ENCODE assay signal across 8 mouse cellular contexts in the genomic region with DNA sequence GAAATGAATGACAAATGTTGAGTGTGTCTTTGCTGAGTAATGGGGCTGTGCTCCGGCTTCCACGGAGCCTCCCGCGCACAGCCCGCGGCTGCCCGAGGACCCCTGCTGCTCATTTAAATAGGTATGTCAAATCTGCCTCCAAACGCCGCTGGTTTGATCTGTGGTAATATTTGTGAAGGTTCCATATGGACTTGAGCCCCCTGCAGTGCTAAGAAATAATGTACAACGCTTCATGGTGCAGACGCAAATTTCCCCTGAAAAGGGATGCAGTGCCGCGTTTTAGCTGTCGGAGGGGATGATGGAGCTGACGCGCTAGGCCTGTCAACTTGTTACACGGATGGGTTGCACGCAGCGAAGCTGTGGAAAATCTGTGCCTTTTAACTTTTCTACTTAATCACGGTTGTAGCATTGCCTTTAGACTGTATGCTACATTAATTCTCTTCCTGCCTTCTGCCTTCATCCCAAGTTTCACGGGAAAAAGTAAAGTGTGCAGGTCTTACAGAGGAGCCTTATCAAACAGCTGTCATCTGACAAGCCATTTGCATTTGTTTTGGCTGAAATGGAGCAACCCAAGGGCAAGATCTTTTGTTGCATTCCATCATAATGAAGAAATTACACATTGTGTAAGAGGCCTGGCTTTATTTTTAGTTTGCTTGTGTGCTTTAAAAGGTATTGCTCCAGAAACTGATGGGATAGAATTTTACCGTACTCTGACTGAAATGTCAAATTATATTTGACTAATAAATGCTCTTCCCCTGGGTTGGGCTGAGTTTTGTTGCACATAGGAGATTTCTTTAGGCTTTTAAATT. TPM values are rescaled to one million over a fixed set of nuclear protein-coding genes. Genes with fewer than 3 reads are reported as not detected.
A peak's percentile ranks its signal among the peaks of the same experiment; 100 is the strongest.
DNase-seq lines count a peak whose midpoint lies in the region; ATAC-seq and TF ChIP-seq lines count a peak whose summit lies in the region.
"Had no signal": no experiment of that assay in that cellular context is flagged by ENCODE, and none has a peak within 500 bp of the region (broad histone marks: within the 10 kb centered on the region; RNA-seq: fewer than 3 reads in every experiment).

No protein-coding gene starts in this region.

- H3K4me1 ChIP-seq in kidney, postnatal 0 days (replicated peaks; ENCODE audit: insufficient read depth, low read length) = peaks cover 12% of the 10 kb centered on the region; the same call in 1 of the 2 replicates
- H3K4me1 ChIP-seq in hindbrain, embryonic 12.5 days = peaks cover 26% of the 10 kb centered on the region
- H3K4me1 ChIP-seq in neural tube, embryonic 14.5 days (ENCODE audit: control insufficient read depth, insufficient read depth, low read length) = peaks cover 12% of the 10 kb centered on the region

- no peak for ATAC-seq in kidney, postnatal 0 days (replicated peaks; ENCODE audit: low FRiP score, low read depth)
- peak; percentile 84 for ATAC-seq in hindbrain, embryonic 12.5 days (ENCODE audit: low FRiP score)
- ATAC-seq in neural tube, embryonic 14.5 days (ENCODE audit: low read depth) = peak; percentile 61; the same call in 1 of the 2 replicates
- ATAC-seq: Patski had no signal

- H3K36me3 ChIP-seq in kidney, postnatal 0 days (ENCODE audit: insufficient read depth, low read length) = 0 out of 2 replicates have a peak, but pooled peaks cover 7% of the 10 kb centered on the region
- H3K36me3 ChIP-seq in hindbrain, embryonic 12.5 days = no peaks in the 10 kb centered on the region
- H3K36me3 ChIP-seq in neural tube, embryonic 14.5 days (ENCODE audit: control insufficient read depth, insufficient read depth, low read length) = no peaks in the 10 kb centered on the region

- 39% methylated on average over 22 of the region's 22 CpGs for WGBS in kidney, postnatal 0 days
- WGBS in hindbrain, embryonic 12.5 days = 28% methylated on average over 22 of the region's 22 CpGs
- WGBS in neural tube, embryonic 14.5 days = 21% methylated on average over 22 of the region's 22 CpGs

- no peak for TF ChIP-seq CTCF in kidney, postnatal 0 days (IDR thresholded peaks at IDR 0.05; ENCODE audit: low read depth)

- peak; percentile 25 for DNase-seq in kidney, postnatal 0 days (ENCODE audit: low spot score)
- DNase-seq in kidney, adult 11 months = no peak
- DNase-seq in embryo, embryonic 10.5 days (ENCODE audit: low spot score) = peak; percentile 36
- no peak for DNase-seq in thymus, postnatal 25 days
- no peak for DNase-seq in heart, postnatal 36 days

- H3K9ac ChIP-seq in kidney, postnatal 0 days (ENCODE audit: low read depth, low read length) = no peak overlapping the region
- H3K9ac ChIP-seq in hindbrain, embryonic 12.5 days = no peak overlapping the region
- no peak overlapping the region for H3K9ac ChIP-seq in neural tube, embryonic 14.5 days (replicated peaks; ENCODE audit: low read depth, low read length)

- H3K4me2 ChIP-seq in kidney, postnatal 0 days (ENCODE audit: low read length) = no peak overlapping the region
- H3K4me2 ChIP-seq in hindbrain, embryonic 12.5 days (replicated peaks) = peak overlapping the region; percentile 34
- no peak overlapping the region; the same call in 1 of the 2 replicates for H3K4me2 ChIP-seq in neural tube, embryonic 14.5 days (ENCODE audit: low read depth, low read length)

- intact Hi-C loops in heart, postnatal 36 days (cut with DNase I) = no loop called here

- H3K27ac ChIP-seq in kidney, postnatal 0 days = no peak overlapping the region
- H3K27ac ChIP-seq in hindbrain, embryonic 12.5 days = peak overlapping the region; percentile 81
- peak overlapping the region; percentile 22; the same call in 1 of the 2 replicates for H3K27ac ChIP-seq in neural tube, embryonic 14.5 days (ENCODE audit: low read depth, low read length)

- no peaks in the 10 kb centered on the region for H3K9me3 ChIP-seq in kidney, postnatal 0 days (replicated peaks; ENCODE audit: low read length)
- no peaks in the 10 kb centered on the region for H3K9me3 ChIP-seq in hindbrain, embryonic 12.5 days (replicated peaks)
- no peaks in the 10 kb centered on the region for H3K9me3 ChIP-seq in neural tube, embryonic 14.5 days (ENCODE audit: control insufficient read depth, low read length)

- H3K4me3 ChIP-seq in kidney, postnatal 0 days (replicated peaks; ENCODE audit: low read depth, low read length) = no peak overlapping the region
- no peak overlapping the region for H3K4me3 ChIP-seq in hindbrain, embryonic 12.5 days
- H3K4me3 ChIP-seq in neural tube, embryonic 14.5 days (ENCODE audit: low read depth, low read length) = no peak overlapping the region

- no peaks in the 10 kb centered on the region for H3K27me3 ChIP-seq in kidney, postnatal 0 days (ENCODE audit: insufficient read depth, low read length)
- H3K27me3 ChIP-seq in hindbrain, embryonic 12.5 days = no peaks in the 10 kb centered on the region
- no peaks in the 10 kb centered on the region for H3K27me3 ChIP-seq in neural tube, embryonic 14.5 days (ENCODE audit: control insufficient read depth, insufficient read depth, low read length)
- H3K27me3 ChIP-seq: Patski had no signal

RNA-seq across cellular contexts. Expression of a gene that starts 37.7 kb away (rescaled TPM):
- 54.8 and 56.4 TPM in 2 replicates for polyA plus RNA-seq in kidney, postnatal 0 days (2015; fragmentation: Nextera tagmentation; extraction: Ambion mirVana)
- polyA plus RNA-seq in hindbrain, embryonic 12.5 days (2016; fragmentation: Nextera tagmentation; extraction: Ambion mirVana) = 39.7 and 40.5 TPM in 2 replicates
- polyA plus RNA-seq in neural tube, embryonic 14.5 days (2014; fragmentation: Nextera tagmentation; extraction: Ambion mirVana) = 35.8 and 41.4 TPM in 2 replicates
- total RNA-seq in heart, postnatal 36 days (2021) = 100 to 1,000 TPM; 104 to 114 TPM

Comparison
In these comparisons a context has a peak if more than half of its experiments do, and no peak if none do; other contexts are left out.
1. DNase-seq: peak in kidney, postnatal 0 days (single experiment) and embryo, embryonic 10.5 days (single experiment); none in kidney, adult 11 months (single experiment), thymus, postnatal 25 days (single experiment) and heart, postnatal 36 days (0 of 2).